Mouse (Mus musculus): Measurements from ENCODE around the gene Gm10799.

- no peak for TF ChIP-seq CTCF (IDR thresholded peaks at IDR 0.05; ENCODE audit: low read depth)
- no peak for TF ChIP-seq EP300 (IDR thresholded peaks at IDR 0.05; ENCODE audit: low read depth)
Observed at GRCm38 (mm10) chr2:104042766-104043165, 25.6 kb downstream of the Gm10799 start.
